Mouse (Mus musculus): ENCODE results near the gene Adamtsl3.
"Not testable (repeated sequence)": the region's sequence is repeated elsewhere in the genome, so short reads cannot be mapped to it uniquely, and the experiment has no call there.

The Adamtsl3 gene

DNA sequence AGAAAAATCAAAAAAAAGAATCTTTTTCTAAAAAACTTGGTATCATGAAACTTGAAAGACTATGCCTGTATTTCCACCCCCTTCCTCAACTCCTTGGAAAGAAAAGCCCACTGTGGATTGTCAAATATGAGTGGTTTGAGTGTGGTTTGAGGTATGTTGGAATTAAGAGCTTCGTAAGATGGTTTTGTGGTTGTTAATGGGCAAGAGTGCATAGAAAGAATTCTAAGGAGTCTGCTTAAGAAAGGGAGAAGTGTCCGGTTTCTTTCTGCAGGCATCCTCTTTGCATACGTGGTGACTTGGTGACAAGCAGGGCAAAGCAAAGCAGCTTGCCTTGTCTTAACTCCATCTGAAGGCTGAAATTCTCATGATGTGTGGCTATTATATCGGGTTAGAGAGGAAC lies 81.6 kb downstream of the Adamtsl3 start:
- in situ Hi-C loops (cut with MboI; ENCODE audit: low sequenced_read_pairs) = no loop called here

DNA sequence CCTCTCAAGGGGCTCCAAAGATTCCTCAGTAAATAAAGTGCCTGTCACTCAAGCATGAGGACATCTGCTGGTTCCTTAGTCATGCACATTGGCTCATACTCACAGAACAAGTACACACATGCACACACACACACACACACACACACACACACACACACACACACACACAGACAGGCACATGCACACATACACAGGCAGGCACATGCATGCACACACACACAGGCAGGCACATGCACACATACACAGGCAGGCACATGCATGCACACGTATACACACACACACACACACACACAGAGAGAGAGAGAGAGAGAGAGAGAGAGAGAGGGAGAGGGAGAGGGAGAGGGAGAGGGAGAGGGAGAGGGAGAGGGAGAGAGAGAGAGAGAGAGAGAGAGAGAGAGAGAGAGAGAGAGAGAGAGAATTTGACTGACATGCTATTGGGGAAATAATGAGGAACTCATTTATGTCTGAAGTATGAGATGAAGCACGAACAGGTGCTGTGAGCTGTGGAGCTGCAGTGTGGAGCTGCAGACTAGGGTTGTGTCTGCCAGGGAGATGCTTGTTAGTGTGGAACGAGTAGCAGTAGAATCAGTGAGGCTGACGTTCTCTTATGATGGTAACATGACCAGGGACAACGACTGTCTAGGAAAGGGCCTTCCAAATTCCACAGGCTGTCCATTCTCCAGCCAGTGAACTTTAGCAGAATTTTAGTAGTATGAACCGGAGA lies 85.0 kb downstream of the Adamtsl3 start:
- in situ Hi-C loops (cut with MboI; ENCODE audit: low sequenced_read_pairs) = not testable (repeated sequence)

DNA sequence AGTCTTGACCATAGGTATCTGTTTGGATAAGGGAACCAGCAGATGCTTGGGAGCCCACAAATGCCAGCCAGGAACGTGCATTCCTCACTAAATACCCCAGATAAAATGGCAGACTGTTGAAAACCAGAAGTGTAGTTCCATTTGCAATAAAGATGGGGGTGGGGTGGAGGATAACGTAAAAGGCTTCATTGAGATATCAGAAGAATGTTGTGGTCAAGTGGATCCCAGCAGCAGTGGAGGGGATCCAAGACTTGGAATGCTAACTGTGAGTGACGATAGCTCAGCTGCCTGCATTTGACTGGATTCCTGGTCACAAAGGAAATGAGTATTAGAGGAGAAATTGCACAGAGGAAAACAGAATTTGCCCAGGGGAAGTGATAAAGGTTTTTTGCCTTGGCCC lies 87.1 kb downstream of the Adamtsl3 start:
- in situ Hi-C loops (cut with MboI; ENCODE audit: low sequenced_read_pairs) = no loop called here

DNA sequence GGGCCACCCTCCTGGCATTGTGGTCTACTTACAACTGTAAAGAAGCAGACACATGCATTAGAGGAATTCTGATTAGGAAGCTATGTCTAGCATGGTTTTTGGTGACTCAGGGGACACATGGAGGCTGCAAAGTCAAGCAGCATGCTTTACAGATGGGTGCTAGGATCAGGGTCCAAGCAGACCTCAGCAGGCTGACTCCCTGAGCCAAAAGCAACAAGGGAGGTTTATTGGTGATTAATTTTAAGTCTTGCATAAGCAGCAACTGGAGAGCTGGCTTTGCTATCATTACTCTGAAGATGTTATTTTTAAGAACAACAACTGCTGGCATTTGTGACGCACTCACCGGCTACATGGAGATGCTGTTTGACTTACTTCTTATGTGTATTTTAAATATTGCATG lies 88.1 kb downstream of the Adamtsl3 start:
- in situ Hi-C loops (cut with MboI; ENCODE audit: low sequenced_read_pairs) = no loop called here

DNA sequence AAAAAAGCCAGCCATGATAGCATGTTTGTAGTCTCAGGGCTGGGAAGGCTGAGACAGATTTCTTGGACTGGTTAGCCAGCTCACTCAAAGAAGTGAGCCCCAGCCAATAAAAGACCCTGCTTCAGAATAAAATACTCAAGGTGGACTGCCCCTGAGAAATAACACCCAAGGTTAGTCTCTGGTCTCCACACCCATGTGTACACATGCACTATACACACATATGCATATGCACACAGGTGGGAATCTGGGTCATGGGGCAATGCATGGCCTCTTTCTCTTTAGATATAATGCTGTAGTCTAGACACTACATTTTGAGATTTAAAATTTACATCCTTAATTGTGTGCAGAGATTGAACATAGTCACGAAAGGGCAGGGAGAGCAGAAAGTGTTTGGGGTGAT lies 88.8 kb downstream of the Adamtsl3 start:
- in situ Hi-C loops (cut with MboI; ENCODE audit: low sequenced_read_pairs) = no loop called here

DNA sequence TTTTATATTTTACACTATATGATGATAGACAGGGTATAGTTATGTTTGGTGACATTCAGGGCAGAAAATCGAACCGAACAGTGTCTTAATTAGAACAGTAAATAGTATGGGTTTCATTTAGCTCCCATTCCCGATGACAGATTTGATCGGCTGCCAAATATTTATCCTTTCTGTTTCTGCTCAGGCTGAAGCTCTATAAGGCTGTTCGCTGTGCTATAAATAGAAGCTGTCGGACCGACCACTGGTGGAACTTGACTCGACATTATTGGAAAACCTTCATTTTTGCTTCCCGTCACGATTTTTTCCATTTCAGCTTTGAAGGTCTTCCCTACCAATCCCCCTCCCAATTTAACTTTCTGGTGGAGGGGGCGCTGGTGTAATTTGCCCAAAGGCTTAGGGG lies 89.9 kb downstream of the Adamtsl3 start:
- in situ Hi-C loops (cut with MboI; ENCODE audit: low sequenced_read_pairs) = no loop called here

DNA sequence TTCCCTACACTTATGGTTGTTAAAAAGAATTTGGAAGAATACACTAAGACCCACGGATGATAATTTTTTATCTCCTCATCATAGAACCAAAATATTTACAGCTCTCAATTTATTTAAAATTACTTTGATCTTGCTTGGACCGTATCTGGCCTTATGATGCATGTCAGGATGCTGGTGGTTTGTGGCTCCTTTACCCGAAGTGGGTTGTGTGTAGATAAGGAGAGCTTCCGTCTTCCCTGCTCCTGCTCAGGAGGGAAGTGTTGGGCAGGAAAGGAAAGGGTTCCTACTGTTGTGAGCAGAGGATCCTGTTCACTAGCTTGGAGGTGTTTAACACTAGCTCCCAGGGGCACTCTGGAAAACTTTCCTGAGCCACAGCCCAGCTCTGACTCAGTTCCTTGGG lies 94.0 kb downstream of the Adamtsl3 start:
- in situ Hi-C loops (cut with MboI; ENCODE audit: low sequenced_read_pairs) = no loop called here

DNA sequence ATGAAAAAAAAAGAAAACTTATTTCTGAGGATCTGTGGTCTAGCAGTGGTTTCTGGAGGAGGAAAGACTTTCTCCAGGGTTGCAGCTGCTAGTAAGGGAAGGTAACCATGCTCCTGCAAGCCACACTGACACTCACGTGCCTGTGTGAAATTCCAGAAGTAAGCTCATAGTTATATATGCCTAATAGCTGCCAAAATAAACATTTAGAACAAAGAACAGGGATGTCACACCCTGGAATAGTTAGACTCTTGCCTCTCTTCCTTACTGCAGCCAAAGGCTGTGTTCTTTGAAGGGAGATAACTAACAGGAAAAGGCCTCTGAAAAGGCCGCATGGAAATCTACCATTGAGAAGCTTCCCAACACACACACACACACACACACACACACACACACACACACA lies 96.1 kb downstream of the Adamtsl3 start:
- in situ Hi-C loops (cut with MboI; ENCODE audit: low sequenced_read_pairs) = no loop called here

DNA sequence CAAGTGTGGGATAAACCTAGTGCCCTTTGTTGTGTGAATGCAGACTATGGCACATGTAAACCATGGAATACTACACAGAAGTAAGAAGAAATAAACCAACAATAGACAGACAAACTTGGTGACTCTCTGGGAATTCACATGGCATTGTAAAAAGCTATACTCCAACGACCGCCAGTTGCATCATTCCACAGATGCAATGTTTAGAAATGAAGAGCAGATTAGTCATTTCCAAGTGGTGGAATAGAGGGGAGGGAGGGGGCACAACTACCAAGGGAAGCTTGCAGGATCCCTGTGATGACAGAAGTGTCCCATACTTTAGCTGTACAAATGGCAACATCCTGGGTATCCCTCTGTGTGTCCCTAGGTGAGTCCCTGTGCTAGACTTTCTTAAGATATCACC lies 97.7 kb downstream of the Adamtsl3 start:
- in situ Hi-C loops (cut with MboI; ENCODE audit: low sequenced_read_pairs) = no loop called here

DNA sequence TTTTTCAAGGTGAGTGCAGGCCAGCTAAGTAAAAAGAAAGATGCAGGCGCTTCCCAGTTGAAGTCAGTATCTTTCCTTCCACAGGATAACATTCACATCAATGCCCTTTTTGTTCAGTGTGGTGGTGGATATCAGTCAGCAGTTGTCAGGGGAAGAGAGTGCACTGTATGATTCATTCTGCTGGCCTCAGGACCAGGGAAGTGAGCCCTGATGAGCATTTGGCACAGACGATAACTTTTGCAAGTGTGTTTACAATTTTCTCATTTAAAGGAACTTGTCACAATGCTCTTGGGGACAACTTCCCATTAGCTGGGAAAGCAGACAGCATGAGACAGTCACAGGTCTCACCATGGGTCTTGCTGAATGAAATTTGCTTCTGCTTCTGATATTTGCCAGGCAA lies 122.9 kb downstream of the Adamtsl3 start:
- in situ Hi-C loops (cut with MboI; ENCODE audit: low sequenced_read_pairs) = no loop called here

DNA sequence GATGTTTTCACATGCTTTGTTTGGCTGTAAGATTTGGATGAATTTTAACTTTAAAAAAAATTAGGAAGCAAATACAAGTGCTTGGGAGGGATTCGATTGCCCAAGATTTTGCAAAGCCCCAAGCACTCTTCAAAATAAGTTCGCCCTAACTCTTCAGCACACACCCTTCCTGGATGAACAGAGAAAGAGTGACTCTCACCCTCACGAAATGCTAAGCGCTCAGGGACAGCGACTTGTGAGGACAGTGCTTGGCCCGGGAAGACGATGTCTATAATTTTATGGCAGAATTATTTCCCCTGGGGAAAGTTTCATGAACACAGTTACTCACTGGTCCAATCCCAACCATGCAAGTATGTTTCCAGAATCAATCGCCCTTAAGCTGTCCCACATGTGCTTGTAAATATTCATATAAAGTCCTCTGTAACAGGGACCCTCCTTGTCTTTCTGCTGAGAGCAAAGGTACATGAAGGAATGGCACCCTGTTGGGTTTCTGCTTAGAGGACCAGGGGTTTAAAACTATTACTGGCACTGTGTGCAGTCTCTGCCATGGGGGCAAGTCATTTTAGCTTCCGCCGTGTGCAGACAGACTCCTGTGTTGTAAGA lies 127.5 kb downstream of the Adamtsl3 start:
- in situ Hi-C loops (cut with MboI; ENCODE audit: low sequenced_read_pairs) = no loop called here

DNA sequence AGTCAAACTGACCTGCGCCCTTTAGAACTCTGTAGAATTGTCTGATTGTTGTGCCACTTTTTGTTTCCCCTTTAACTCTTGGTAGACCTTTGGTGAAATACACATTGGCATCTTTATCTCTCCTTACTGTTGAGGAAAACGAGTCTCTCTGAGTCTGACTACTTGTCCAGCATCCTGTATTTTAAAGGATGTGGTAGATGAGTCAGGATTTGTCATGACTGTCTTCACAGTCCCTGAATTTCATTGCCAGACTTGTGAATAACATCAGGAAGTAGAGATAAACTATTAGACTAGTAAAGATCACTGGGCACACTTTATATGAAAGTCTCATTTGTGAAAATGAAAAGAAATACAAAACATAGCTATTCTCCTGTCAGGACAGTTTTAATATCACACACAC lies 128.9 kb downstream of the Adamtsl3 start:
- in situ Hi-C loops (cut with MboI; ENCODE audit: low sequenced_read_pairs) = no loop called here

DNA sequence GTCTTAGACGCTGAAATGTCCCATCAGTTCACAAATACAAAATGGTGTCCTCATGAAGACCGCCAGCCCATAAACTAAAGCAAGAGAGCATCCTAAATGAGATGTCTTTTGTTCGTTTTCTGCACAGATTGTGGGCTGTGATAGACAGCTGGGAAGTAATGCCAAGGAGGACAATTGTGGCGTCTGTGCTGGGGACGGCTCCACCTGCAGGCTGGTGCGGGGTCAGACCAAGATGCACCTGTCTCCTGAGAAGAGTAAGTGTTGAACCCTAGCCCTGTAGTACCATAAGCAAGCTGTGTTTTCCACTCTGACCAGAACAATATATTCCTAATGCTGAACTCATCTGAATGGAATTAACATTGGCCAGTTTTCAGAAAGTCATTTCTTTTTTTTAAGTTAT lies 129.9 kb downstream of the Adamtsl3 start:
- in situ Hi-C loops (cut with MboI; ENCODE audit: low sequenced_read_pairs) = no loop called here

DNA sequence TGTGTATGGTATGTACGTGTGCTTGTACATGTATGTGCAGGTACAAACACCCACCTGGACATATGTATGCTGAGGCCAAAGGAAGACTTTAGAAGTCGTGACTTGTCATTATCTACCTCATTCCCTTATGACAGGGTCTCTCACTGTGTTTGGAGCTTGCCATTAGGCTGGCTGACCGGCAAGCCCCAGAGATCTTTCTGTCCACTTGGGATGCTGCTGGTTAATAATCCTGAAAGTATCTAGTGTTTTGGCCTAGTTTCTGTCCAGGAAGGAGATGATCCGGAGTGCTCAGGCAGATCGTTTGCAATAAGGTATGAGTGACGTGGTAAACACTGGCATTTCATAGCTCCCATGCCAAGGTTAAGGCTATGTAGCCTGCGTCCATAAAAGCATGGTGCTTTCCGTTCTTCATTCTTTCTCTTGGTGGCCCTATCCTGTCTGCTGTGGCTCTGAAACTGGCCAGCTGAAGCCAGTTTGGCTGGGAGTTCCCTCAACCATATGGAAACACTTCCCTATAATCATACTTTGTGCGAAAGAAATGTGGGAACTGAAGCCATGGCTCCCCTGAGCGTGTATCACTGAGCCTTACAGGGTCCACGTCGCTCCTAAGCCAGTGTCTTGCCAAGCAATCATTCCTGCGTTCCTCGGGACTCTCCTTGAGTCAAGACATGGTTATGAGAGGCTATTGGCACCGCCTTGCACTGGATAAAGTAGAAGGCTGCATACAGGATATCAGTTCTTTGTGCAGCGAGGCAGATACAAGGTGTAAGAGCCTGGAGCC lies 141.1 kb downstream of the Adamtsl3 start:
- in situ Hi-C loops (cut with MboI; ENCODE audit: low sequenced_read_pairs) = no loop called here

DNA sequence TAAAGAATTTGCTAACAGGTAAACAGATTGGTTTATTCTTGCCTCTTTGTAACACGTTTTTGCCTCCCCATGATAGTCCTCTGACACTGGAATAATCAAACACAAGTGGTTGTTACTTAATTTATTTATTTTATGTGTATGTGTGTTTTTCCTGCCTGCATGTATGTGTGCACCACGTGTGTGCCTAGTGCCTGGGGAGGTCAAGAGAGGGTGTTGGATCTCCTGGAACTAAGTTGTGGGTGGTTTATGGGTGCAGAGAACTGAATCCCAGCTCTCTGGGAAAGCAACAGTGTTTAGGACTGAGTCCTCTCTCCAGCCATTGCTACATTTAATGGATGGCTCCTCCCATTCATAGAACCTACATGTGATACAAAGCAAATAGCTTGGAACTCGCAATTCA lies 143.0 kb downstream of the Adamtsl3 start:
- in situ Hi-C loops (cut with MboI; ENCODE audit: low sequenced_read_pairs) = no loop called here

DNA sequence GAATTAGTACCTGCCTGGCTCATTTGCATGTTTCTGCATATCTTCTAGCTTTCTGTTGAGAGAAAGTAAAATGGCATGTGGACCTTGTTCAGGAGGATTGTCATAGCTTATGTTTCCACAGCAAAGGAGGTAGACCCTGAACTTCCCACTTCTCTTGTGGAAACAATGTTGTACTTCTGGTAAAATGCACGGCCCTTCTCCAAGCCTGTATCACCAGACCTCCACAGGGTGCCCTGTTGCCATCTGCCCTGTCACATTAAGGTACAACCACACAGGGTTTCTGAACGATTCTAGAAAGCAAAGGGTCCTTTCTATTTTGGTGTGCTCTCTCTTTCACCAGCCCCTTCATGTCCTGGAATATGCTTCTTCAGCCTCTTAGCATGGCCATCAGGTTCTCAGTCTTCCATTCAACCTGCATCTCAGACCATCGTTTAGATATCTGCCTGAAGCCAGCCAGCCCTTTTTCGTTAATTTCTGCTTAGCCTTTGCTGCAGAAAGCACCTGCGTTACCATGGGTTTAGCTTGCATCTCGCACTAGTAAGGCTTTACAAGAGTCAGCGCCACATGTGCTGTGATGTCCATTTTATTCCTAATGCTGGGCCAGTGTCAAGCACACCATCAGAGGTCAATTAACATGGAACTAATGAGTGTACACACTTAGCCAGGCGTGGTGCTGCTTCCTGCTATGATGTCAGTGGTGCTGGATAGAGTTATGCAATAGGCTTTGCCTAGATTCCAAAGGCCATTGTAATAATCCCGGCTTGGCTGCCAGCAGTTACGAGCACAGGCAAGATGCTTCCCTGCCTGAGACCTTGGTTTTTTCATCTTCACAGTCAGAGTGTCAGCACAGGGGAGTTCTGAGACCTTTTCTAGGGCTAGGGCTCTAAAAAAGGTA lies 143.6 kb downstream of the Adamtsl3 start:
- in situ Hi-C loops (cut with MboI; ENCODE audit: low sequenced_read_pairs) = no loop called here

DNA sequence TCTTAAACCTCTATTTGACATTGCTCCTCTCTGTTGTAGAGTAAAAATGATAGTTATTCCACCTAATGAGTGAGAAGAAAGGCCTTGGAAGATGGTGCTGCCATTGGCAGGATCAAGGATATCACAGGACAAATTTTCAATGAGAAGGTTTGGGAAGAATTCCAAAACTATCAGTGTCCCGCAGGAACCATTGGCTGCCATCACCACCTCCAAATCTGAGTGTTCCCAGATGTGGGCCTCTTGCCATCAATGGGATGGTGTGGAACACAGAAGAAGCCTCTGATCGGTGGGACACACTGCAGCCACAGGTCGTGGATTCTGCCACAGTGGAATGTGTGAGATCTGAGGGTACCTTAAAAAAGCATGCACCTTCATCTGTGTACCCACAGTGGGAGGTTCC lies 147.9 kb downstream of the Adamtsl3 start:
- in situ Hi-C loops (cut with MboI; ENCODE audit: low sequenced_read_pairs) = no loop called here

DNA sequence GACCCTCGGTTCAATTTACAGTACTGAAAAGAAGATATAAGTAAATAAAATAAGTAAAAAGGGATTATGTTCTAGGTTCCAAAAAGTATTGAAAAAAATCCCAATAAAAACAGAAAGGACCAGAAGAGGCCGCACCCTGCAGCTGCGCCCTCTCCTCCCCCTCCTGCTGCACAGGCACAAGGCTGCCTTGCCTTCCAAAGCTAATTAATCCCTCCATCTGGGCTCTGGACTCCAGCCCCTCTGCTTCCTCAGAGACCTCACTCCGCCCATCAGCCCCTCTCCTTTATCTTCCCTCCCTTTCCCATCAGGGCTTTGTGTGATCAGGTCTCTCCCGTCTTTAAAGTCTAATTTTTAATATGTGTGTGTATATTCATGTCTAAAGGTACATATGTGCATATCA lies 149.3 kb downstream of the Adamtsl3 start:
- in situ Hi-C loops (cut with MboI; ENCODE audit: low sequenced_read_pairs) = no loop called here

DNA sequence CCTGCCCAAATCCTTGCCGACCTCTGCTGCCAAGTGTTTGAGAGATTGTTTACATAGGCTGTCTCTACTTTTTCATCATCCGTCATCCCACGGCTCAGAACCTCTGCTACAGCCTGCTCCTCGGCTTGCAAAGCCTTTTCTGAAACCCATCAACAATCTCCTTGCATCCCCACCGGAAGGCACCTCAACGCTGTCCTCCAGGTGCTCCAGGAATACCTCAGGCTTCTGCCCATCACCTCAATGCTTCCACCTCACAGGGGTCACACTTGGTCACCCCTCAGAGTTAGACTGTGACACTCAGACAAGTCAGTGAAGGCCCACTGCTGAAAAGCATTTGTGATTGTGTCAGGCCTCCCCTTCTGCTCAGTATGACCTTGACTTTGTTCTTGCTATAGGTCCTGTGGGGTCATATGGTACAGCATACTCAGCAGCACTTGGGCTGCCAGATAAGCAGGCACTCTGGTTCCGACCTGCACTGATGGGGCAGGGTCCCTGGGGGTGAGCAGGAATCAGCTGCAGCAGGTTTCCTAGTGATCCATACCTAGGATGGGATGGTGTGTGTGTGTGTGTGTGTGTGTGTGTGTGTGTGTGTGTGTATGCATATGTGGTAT lies 150.0 kb downstream of the Adamtsl3 start:
- in situ Hi-C loops (cut with MboI; ENCODE audit: low sequenced_read_pairs) = no loop called here

DNA sequence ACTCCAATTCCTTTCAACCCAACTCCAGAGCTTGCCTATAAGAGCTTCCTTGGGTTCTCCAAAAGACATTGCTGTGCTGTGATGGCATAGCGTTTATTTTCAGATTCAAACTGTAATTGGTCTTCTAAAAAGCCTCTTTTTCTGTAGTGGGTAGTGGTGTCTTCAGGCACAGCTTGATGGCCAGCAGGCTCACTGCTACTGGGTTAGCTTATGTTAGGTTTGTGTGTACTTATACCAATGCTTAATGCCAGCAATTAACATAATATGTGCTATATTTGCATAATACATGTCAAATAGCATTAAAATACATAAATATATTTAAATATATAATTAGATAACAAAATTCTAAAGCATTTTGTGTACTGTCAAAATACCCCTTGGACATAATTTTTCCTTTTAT lies 155.5 kb downstream of the Adamtsl3 start:
- in situ Hi-C loops (cut with MboI; ENCODE audit: low sequenced_read_pairs) = no loop called here

DNA sequence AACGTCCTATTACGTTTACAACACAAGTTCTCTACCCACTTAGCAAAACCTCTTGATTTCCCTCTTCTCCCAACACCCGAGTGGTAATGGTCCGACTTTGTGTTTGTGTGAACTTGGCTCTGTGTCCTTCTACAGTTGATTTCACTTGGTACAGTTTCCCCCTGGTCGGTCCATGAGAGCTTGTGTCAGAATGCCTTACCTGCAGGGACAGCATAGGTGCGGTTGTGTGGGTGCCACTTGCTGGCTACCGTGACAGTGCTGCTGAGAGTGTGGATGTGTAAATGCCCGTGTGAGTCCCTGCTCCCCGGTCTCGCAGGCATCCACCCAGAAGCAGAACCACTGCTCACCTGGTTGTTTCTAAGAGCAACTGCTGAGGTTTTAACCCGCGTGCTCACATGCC lies 157.4 kb downstream of the Adamtsl3 start:
- in situ Hi-C loops (cut with MboI; ENCODE audit: low sequenced_read_pairs) = no loop called here
